Mouse (Mus musculus): Measurements from ENCODE around the gene Tppp. TPM values are rescaled to one million over a fixed set of nuclear protein-coding genes. Genes with fewer than 3 reads are reported as not detected.
A peak's percentile ranks its signal among the peaks of the same experiment; 100 is the strongest.
"Not testable (repeated sequence)": the region's sequence is repeated elsewhere in the genome, so short reads cannot be mapped to it uniquely, and the experiment has no call there.

The Tppp gene
- polyA plus RNA-seq, 1 experiment from 2014 or later = 2.7 TPM

GRCm38 (mm10) chr13:73990761-73991160, 18.4 kb upstream of the Tppp start:
- no peak overlapping the region for H3K27ac ChIP-seq (ENCODE audit: low read depth, low read length)
- ATAC-seq (replicated peaks; ENCODE audit: insufficient number of reproducible peaks, low FRiP score, low TSS enrichment) = peak; percentile 31; the same call in 1 of the 2 replicates
- 10% methylated on average over 2 of the region's 2 CpGs for WGBS (ENCODE audit: insufficient replicate concordance)
- no peak overlapping the region for H3K4me2 ChIP-seq
- H3K4me1 ChIP-seq (ENCODE audit: control insufficient read depth, insufficient read depth, low read length) = 0 out of 2 replicates have a peak, but pooled peaks cover 6% of the 10 kb centered on the region
- no peaks in the 10 kb centered on the region for H3K27me3 ChIP-seq (ENCODE audit: control insufficient read depth, insufficient read depth, low read length)
- H3K9ac ChIP-seq (ENCODE audit: low read depth, low read length) = no peak overlapping the region
- H3K4me3 ChIP-seq (ENCODE audit: low read depth, low read length) = no peak overlapping the region
- no peaks in the 10 kb centered on the region for H3K36me3 ChIP-seq (ENCODE audit: control insufficient read depth, insufficient read depth, low read length)
- H3K9me3 ChIP-seq (replicated peaks; ENCODE audit: control insufficient read depth, low read length) = no peaks in the 10 kb centered on the region

DNA sequence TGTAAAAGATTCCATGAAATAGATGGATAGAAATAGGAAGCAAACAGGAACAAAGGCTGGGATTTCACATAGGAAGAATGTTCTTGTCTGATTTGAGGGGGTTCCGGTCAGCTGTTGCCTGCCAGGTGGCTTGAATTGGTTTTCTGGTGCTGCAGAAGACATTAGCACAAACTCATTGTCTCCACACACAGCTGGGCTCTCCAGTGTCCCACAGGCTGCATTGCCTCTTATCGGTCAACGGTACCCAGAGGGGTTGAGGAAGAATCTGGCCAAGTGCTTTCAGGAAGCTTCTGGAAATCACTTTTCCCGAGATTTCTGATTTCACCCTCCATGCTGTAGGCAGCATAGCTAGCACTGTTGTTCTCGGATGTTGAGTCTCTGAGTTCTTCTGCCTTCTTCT, 17.9 kb upstream of the Tppp start:
- Histone ChIP-seq H3K27ac (ENCODE audit: low read depth, low read length) (no peak overlapping the region), H3K9ac (ENCODE audit: low read depth, low read length) (no peak overlapping the region), H3K9me3 (replicated peaks; ENCODE audit: control insufficient read depth, low read length) (no peaks in the 10 kb centered on the region), H3K4me2 (no peak overlapping the region), H3K4me1 (ENCODE audit: control insufficient read depth, insufficient read depth, low read length) (0 out of 2 replicates have a peak, but pooled peaks cover 6% of the 10 kb centered on the region), H3K4me3 (ENCODE audit: low read depth, low read length) (no peak overlapping the region), H3K27me3 (ENCODE audit: control insufficient read depth, insufficient read depth, low read length) (no peaks in the 10 kb centered on the region), H3K36me3 (ENCODE audit: control insufficient read depth, insufficient read depth, low read length) (no peaks in the 10 kb centered on the region)
- WGBS (ENCODE audit: insufficient replicate concordance) = 61% methylated on average over 5 of the region's 5 CpGs
- no peak for ATAC-seq (replicated peaks; ENCODE audit: insufficient number of reproducible peaks, low FRiP score, low TSS enrichment)

DNA sequence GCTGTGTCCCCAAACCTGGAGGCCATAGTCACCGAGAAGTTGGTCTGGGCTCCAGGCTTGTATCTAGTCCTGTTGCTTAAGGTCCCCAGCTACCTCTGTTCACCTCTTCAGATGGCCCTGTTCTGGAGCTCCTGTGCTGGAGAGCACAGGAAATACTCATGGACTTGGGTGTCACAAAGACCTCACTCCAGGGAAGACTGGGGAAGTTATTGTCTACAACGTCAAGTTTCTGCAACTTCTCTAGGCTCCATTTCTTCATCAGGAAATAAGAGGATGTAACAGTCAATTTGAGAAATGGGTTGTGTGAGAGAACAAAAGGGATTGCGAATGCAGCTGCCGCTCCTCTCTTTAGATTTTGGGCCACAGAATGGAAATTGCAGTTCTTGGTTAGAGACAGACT, 12.8 kb upstream of the Tppp start:
- WGBS (ENCODE audit: insufficient replicate concordance) = 76% methylated on average over 4 of the region's 4 CpGs
- ATAC-seq (replicated peaks; ENCODE audit: insufficient number of reproducible peaks, low FRiP score, low TSS enrichment) = no peak

GRCm38 (mm10) chr13:74000519-74000918, 8.7 kb upstream of the Tppp start:
- H3K27ac ChIP-seq (ENCODE audit: low read depth, low read length) = no peak overlapping the region
- no peaks in the 10 kb centered on the region for H3K36me3 ChIP-seq (ENCODE audit: control insufficient read depth, insufficient read depth, low read length)
- H3K4me3 ChIP-seq (ENCODE audit: low read depth, low read length) = no peak overlapping the region
- ATAC-seq (replicated peaks; ENCODE audit: insufficient number of reproducible peaks, low FRiP score, low TSS enrichment) = no peak
- H3K27me3 ChIP-seq (ENCODE audit: control insufficient read depth, insufficient read depth, low read length) = no peaks in the 10 kb centered on the region
- no peak overlapping the region for H3K9ac ChIP-seq (ENCODE audit: low read depth, low read length)
- H3K4me1 ChIP-seq (ENCODE audit: control insufficient read depth, insufficient read depth, low read length) = no peaks in the 10 kb centered on the region
- no peak overlapping the region for H3K4me2 ChIP-seq
- H3K9me3 ChIP-seq (replicated peaks; ENCODE audit: control insufficient read depth, low read length) = no peaks in the 10 kb centered on the region

More for the DNA sequence above, 12.8 kb upstream of the Tppp start:
- H3K27ac ChIP-seq (ENCODE audit: low read depth, low read length) = no peak overlapping the region
- H3K27me3 ChIP-seq (ENCODE audit: control insufficient read depth, insufficient read depth, low read length) = no peaks in the 10 kb centered on the region
- no peaks in the 10 kb centered on the region for H3K4me1 ChIP-seq (ENCODE audit: control insufficient read depth, insufficient read depth, low read length)
- H3K9ac ChIP-seq (ENCODE audit: low read depth, low read length) = no peak overlapping the region
- H3K4me3 ChIP-seq (ENCODE audit: low read depth, low read length) = no peak overlapping the region
- no peaks in the 10 kb centered on the region for H3K36me3 ChIP-seq (ENCODE audit: control insufficient read depth, insufficient read depth, low read length)
- no peaks in the 10 kb centered on the region for H3K9me3 ChIP-seq (replicated peaks; ENCODE audit: control insufficient read depth, low read length)
- no peak overlapping the region for H3K4me2 ChIP-seq

- H3K27me3 ChIP-seq (ENCODE audit: control insufficient read depth, insufficient read depth, low read length) = no peaks in the 10 kb centered on the region
- no peak overlapping the region for H3K4me3 ChIP-seq (ENCODE audit: low read depth, low read length)
- H3K4me2 ChIP-seq = no peak overlapping the region
- WGBS (ENCODE audit: insufficient replicate concordance) = 79% methylated on average over 6 of the region's 6 CpGs
- H3K9ac ChIP-seq (ENCODE audit: low read depth, low read length) = no peak overlapping the region
- no peaks in the 10 kb centered on the region for H3K9me3 ChIP-seq (replicated peaks; ENCODE audit: control insufficient read depth, low read length)
- no peak overlapping the region for H3K27ac ChIP-seq (ENCODE audit: low read depth, low read length)
- H3K36me3 ChIP-seq (ENCODE audit: control insufficient read depth, insufficient read depth, low read length) = no peaks in the 10 kb centered on the region
- no peaks in the 10 kb centered on the region for H3K4me1 ChIP-seq (ENCODE audit: control insufficient read depth, insufficient read depth, low read length)
- no peak for ATAC-seq (replicated peaks; ENCODE audit: insufficient number of reproducible peaks, low FRiP score, low TSS enrichment)
Measured at GRCm38 (mm10) chr13:74000961-74001360, 8.2 kb upstream of the Tppp start.

DNA sequence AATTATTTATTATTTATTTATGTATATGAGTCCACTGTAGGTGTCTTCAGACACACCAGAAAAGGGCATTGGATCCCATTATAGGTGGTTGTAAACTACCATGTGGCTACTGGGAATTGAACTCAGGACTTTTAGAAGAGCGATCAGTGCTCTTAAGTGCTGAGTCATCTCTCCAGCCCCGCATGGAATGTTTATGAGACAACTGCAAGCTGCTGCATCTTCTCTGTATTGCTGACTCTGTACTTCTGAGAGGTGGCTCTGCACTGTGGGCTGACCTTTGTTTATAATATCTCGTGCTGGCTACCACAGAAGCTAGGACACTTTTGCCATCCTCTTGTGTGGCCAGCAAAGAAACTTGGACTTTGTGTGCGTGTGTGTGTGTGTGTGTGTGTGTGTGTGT, 7.7 kb upstream of the Tppp start:
- Histone ChIP-seq H3K4me3 (ENCODE audit: low read depth, low read length) (no peak overlapping the region), H3K27me3 (ENCODE audit: control insufficient read depth, insufficient read depth, low read length) (no peaks in the 10 kb centered on the region), H3K36me3 (ENCODE audit: control insufficient read depth, insufficient read depth, low read length) (no peaks in the 10 kb centered on the region), H3K9me3 (replicated peaks; ENCODE audit: control insufficient read depth, low read length) (no peaks in the 10 kb centered on the region), H3K27ac (ENCODE audit: low read depth, low read length) (no peak overlapping the region), H3K4me2 (no peak overlapping the region), H3K4me1 (ENCODE audit: control insufficient read depth, insufficient read depth, low read length) (no peaks in the 10 kb centered on the region), H3K9ac (ENCODE audit: low read depth, low read length) (no peak overlapping the region)
- ATAC-seq (replicated peaks; ENCODE audit: insufficient number of reproducible peaks, low FRiP score, low TSS enrichment) = no peak
- 69% methylated on average over 4 of the region's 4 CpGs for WGBS (ENCODE audit: insufficient replicate concordance)

DNA sequence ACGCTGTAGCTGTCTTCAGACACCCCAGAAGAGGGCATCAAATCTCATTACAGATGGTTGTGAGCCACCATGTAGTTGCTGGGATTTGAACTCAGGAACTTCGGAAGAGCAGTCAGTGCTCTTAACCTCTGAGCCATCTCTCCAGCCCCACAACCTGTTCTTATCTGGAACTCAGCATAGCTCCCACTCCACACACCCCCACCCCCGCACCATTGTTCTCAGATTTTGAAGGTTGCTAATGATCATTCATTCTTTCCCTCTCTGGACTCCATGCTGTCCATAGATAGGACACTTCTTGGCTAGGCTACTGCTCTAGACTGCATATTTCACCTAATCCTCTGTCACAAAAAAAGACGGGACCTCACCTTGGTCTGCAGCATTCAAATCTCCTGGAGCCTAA, 2.3 kb upstream of the Tppp start:
- not testable (repeated sequence) for H3K36me3 ChIP-seq (ENCODE audit: control insufficient read depth, insufficient read depth, low read length); ATAC-seq (replicated peaks; ENCODE audit: insufficient number of reproducible peaks, low FRiP score, low TSS enrichment); H3K27ac ChIP-seq (ENCODE audit: low read depth, low read length); H3K4me2 ChIP-seq; H3K9ac ChIP-seq (ENCODE audit: low read depth, low read length); H3K27me3 ChIP-seq (ENCODE audit: control insufficient read depth, insufficient read depth, low read length); H3K4me3 ChIP-seq (ENCODE audit: low read depth, low read length); H3K4me1 ChIP-seq (ENCODE audit: control insufficient read depth, insufficient read depth, low read length); H3K9me3 ChIP-seq (replicated peaks; ENCODE audit: control insufficient read depth, low read length)
- 77% methylated on average over 4 of the region's 4 CpGs for WGBS (ENCODE audit: insufficient replicate concordance)

DNA sequence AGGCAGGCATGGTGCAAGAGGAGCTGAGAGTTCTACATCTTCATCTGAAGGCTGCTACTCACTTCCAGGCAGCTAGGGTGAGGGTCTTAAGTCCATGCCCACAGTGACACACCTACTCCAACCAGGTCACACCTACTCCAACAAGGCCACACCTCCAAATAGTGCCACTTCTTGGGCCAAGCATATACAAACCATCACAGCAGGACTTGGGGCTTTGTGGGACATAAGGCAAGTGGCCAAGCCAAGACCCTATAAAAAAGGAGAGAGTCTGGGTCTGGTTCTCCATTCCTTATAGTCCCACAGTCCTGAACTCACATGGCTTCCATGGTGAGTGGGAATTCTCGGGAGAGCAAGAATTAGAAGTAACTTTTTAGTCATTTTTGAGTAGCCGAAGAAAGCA, 991 bp upstream of the Tppp start:
- peak overlapping the region; percentile 100; the same call in 1 of the 2 replicates for H3K4me2 ChIP-seq

GRCm38 (mm10) chr13:74009791-74010614, 796 bp downstream of the Tppp start:
- H3K27ac ChIP-seq (ENCODE audit: low read depth, low read length) = no peak overlapping the region

More for the DNA sequence above, 991 bp upstream of the Tppp start:
- ATAC-seq (replicated peaks; ENCODE audit: insufficient number of reproducible peaks, low FRiP score, low TSS enrichment); H3K4me1 ChIP-seq (ENCODE audit: control insufficient read depth, insufficient read depth, low read length); H3K9me3 ChIP-seq (replicated peaks; ENCODE audit: control insufficient read depth, low read length); H3K27ac ChIP-seq (ENCODE audit: low read depth, low read length); H3K9ac ChIP-seq (ENCODE audit: low read depth, low read length); H3K36me3 ChIP-seq (ENCODE audit: control insufficient read depth, insufficient read depth, low read length); H3K27me3 ChIP-seq (ENCODE audit: control insufficient read depth, insufficient read depth, low read length); H3K4me3 ChIP-seq (ENCODE audit: low read depth, low read length): not testable (repeated sequence)
- WGBS (ENCODE audit: insufficient replicate concordance) = 66% methylated on average over 2 of the region's 2 CpGs

More at GRCm38 (mm10) chr13:74009791-74010614, 796 bp downstream of the Tppp start:
- Histone ChIP-seq H3K36me3 (ENCODE audit: control insufficient read depth, insufficient read depth, low read length) (no peaks in the 10 kb centered on the region), H3K4me2 (peak overlapping the region; percentile 100), H3K4me1 (ENCODE audit: control insufficient read depth, insufficient read depth, low read length) (peaks cover 8% of the 10 kb centered on the region; the same call in 1 of the 2 replicates), H3K9me3 (replicated peaks; ENCODE audit: control insufficient read depth, low read length) (no peaks in the 10 kb centered on the region), H3K27me3 (ENCODE audit: control insufficient read depth, insufficient read depth, low read length) (no peaks in the 10 kb centered on the region), H3K4me3 (ENCODE audit: low read depth, low read length) (peak overlapping the region; percentile 66), H3K9ac (ENCODE audit: low read depth, low read length) (peak overlapping the region; percentile 64)
- 0 out of 2 replicates have a peak, but pooled peaks have one; percentile 16 for ATAC-seq (replicated peaks; ENCODE audit: insufficient number of reproducible peaks, low FRiP score, low TSS enrichment)
- under 1% methylated on average over 55 of the region's 55 CpGs for WGBS (ENCODE audit: insufficient replicate concordance)

All from heart, embryonic 11.5 days (tissue).